Mouse (Mus musculus): Measurements from ENCODE around the gene Spi1.

DNA sequence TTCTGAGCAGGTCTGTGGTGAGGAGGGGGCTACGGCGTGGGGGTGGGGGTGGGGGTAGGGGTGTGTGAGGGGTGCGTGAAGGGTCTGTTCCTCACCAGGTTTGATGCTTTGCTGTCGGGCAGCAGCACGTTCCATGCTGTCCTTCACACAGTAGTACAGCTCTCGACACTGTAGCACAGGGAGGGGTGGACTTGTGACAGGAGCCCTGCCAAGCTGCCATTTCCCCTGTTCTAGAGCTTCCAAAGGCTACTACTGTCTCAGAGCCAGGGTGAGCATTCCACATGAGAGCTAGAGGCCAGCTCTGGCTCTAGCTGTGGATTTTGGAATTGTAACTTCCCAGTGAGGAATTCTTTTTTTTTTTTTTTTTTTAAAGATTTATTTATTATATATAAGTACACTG, 60.7 kb downstream of the Spi1 start:
- TF ChIP-seq POLR2A (IDR thresholded peaks at IDR 0.05; ENCODE audit: borderline replicate concordance, insufficient read depth, low read length), result no peak
- TF ChIP-seq CTCF (IDR thresholded peaks at IDR 0.05; ENCODE audit: borderline replicate concordance, insufficient read depth, low read depth, low read length), result no peak
